Mouse (Mus musculus) layer of hippocampus, adult 2 months (tissue): Measurements from ENCODE around the gene Ech1. TPM values are rescaled to one million over a fixed set of nuclear protein-coding genes. Genes with fewer than 3 reads are reported as not detected.

Experiments used
- DNase-seq, 2 experiments: peaks; one replicate each; pipeline ENCODE4 v3.0.0; 2022; ENCODE audit warnings: low spot score in 2 of 2
- H3K27ac ChIP-seq: fragments of 200-600 bp; 2 replicates; pipeline ENCODE4 v1.8.1; 2022
- H3K4me3 ChIP-seq: fragments of 200-600 bp; 2 replicates; pipeline ENCODE4 v1.8.1; 2022; ENCODE audit warnings: mild to moderate bottlenecking
- CTCF ChIP-seq: fragments of 200-600 bp; conservative IDR thresholded peaks from 2 replicates; pipeline ENCODE4 v1.8.1; 2022; ENCODE audit warnings: antibody characterized with exemption, mild to moderate bottlenecking, moderate library complexity
- long read RNA-seq, 2 experiments: library from polyadenylated mRNA; stranded (forward); transcript quantifications; one replicate each; pipeline ENCODE4 v2.0.0; 2021; ENCODE audit warnings: borderline mapping rate in 2 of 2
- total RNA-seq, 2 experiments: library from RNA; stranded (reverse); gene quantifications; 2 replicates each; pipeline ENCODE4 v1.2.3; 2021

The Ech1 gene
- total RNA-seq: 10 to 100 TPM; 66.4 to 68.8 TPM
- long read RNA-seq, experiment 1, transcript Ech1-201 (10 exons, 1,267 nt): major isoform, 42 of 48 reads
- long read RNA-seq, experiment 1, partial matches to known transcripts: 1 of 48 reads
- long read RNA-seq, experiment 1, other reads (novel, unspliced or antisense): 5 of 48 reads
- long read RNA-seq, experiment 2, transcript Ech1-201 (10 exons, 1,267 nt): major isoform, 65 of 72 reads
- long read RNA-seq, experiment 2, partial matches to known transcripts: 3 of 72 reads
- long read RNA-seq, experiment 2, other reads (novel, unspliced or antisense): 3 of 72 reads

- peak within 1 kb of the TSS; percentile 93 for H3K27ac ChIP-seq
- no peak for TF ChIP-seq CTCF
- H3K4me3 ChIP-seq: peak within 1 kb of the TSS; percentile 78
- peak; percentile 85 to 91 for DNase-seq
Observed at GRCm38 (mm10) chr7:28824941-28825685, at the start of gene Ech1. TSS of gene Ech1 (plus strand) at chr7:28825217.

- TF ChIP-seq CTCF: no peak
- Histone ChIP-seq H3K27ac (no peak overlapping the region), H3K4me3 (no peak overlapping the region)
- no peak for DNase-seq
Observed at GRCm38 (mm10) chr7:28778825-28779224, 46.2 kb upstream of the Ech1 start.

GRCm38 (mm10) chr7:28780067-28780658 lies 44.9 kb upstream of the Ech1 start:
- no peak overlapping the region for H3K4me3 ChIP-seq
- TF ChIP-seq CTCF: peak; percentile 82
- peak; percentile 87 to 94 for DNase-seq
- H3K27ac ChIP-seq: peak overlapping the region; percentile 70

- peak overlapping the region; percentile 70 for H3K27ac ChIP-seq
- DNase-seq: no peak
- no peak overlapping the region for H3K4me3 ChIP-seq
- TF ChIP-seq CTCF: no peak
Observed at GRCm38 (mm10) chr7:28780857-28781256, 44.2 kb upstream of the Ech1 start.

- DNase-seq: no peak
- H3K4me3 ChIP-seq: no peak overlapping the region
- no peak for TF ChIP-seq CTCF
- peak overlapping the region; percentile 70 for H3K27ac ChIP-seq
Observed at GRCm38 (mm10) chr7:28781261-28781663, 43.8 kb upstream of the Ech1 start.

GRCm38 (mm10) chr7:28785161-28785560 lies 39.9 kb upstream of the Ech1 start:
- no peak for DNase-seq
- TF ChIP-seq CTCF: no peak
- no peak overlapping the region for H3K4me3 ChIP-seq
- no peak overlapping the region for H3K27ac ChIP-seq

- no peak overlapping the region for H3K4me3 ChIP-seq
- no peak overlapping the region for H3K27ac ChIP-seq
- no peak for DNase-seq
- TF ChIP-seq CTCF: no peak
Observed at GRCm38 (mm10) chr7:28787884-28788283, 37.1 kb upstream of the Ech1 start.

GRCm38 (mm10) chr7:28788307-28789195 lies 36.5 kb upstream of the Ech1 start, which contains the start of gene Rinl:
TSS of gene Rinl (plus strand) at chr7:28788969.
- Histone ChIP-seq H3K27ac (no peak within 1 kb of the TSS), H3K4me3 (no peak within 1 kb of the TSS)
- no peak for TF ChIP-seq CTCF
- DNase-seq: no peak

- TF ChIP-seq CTCF: no peak
- H3K4me3 ChIP-seq: no peak overlapping the region
- H3K27ac ChIP-seq: no peak overlapping the region
- no peak for DNase-seq
Observed at GRCm38 (mm10) chr7:28789235-28789634, 35.8 kb upstream of the Ech1 start.

- Histone ChIP-seq H3K27ac (no peak overlapping the region), H3K4me3 (no peak overlapping the region)
- DNase-seq: no peak
- TF ChIP-seq CTCF: peak; percentile 39
Observed at GRCm38 (mm10) chr7:28790066-28790806, 34.8 kb upstream of the Ech1 start.

- H3K4me3 ChIP-seq: no peak overlapping the region
- TF ChIP-seq CTCF: no peak
- no peak overlapping the region for H3K27ac ChIP-seq
- DNase-seq: no peak
Observed at GRCm38 (mm10) chr7:28791706-28792105, 33.3 kb upstream of the Ech1 start.
